Mouse (Mus musculus) thymus, postnatal 36 days (tissue): ENCODE measurements around the gene Olfr828.

Experiments used
- DNase-seq, 2 experiments: peaks; one replicate each; pipeline ENCODE4 v3.0.0; 2022; ENCODE audit warnings: mixed read lengths in 2 of 2

The Olfr828 gene

DNA sequence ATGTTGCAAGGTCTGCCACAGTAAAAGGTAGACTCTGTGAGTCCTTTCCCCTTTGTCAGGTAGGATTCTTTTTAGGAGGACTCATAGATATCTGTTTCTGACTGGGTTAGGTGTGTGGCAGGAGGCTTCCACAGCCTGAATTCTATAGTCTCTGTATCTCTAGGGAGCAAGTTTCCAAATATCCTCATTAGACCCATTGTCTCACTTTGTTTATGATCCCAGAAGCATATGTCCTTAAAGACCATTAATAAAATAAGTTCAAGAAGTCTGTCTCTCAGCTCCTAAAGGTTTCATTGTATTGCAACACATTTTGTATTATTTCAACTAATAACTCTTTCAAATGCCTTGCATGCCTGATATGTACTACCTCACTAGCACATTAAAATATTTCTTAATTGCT is at the start of gene Olfr828:
Olfr828 (minus strand) TSS at position 101 of the 400 bp plus-strand sequence.
- DNase-seq, result no peak

DNA sequence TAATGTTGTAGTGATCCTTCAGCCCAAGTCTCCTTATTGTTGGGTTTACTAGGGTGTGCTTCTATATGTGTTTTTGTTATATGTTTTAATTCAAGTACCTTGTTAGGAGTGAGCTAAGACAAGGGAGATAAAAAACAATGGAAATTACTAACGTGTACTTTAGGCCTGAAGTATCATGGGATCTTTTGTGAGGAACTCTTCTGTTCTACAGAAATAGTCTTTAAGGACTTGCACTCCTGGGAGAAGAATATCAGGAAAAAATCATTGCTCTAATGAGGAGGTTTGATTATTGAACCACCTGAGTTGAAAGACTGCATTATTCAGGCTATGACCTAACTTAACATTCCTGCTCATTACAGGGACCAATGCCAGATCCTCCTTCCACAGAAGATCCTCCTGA is 35.3 kb upstream of the Olfr828 start, which contains the start of gene Olfr829:
Olfr829 (plus strand) TSS at position 301 of the 400 bp plus-strand sequence.
- DNase-seq, result no peak

DNA sequence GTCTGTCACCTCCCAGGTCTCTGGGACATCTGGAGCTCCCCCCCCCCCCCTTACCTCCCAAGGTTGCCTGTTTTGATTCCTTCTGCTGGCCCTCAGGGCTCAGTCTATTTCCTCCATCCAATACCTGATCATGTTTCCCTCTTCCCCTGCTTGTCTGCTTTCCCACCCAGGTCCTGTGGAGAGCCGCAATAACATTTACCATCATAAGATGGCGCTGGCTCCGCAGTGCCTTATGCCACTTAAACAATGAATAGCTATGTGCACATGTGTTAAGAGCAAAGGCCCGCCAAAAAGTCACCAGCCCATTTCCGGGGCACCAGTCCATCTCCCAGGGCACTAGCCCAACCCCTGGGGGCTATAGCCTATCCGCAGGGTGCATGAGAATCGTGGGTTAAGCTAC is 34.0 kb downstream of the Olfr828 start:
- DNase-seq, result no peak

- DNase-seq, result no peak
Measured at GRCm38 (mm10) chr9:18779476-18779875, 39.9 kb downstream of the Olfr828 start.

DNA sequence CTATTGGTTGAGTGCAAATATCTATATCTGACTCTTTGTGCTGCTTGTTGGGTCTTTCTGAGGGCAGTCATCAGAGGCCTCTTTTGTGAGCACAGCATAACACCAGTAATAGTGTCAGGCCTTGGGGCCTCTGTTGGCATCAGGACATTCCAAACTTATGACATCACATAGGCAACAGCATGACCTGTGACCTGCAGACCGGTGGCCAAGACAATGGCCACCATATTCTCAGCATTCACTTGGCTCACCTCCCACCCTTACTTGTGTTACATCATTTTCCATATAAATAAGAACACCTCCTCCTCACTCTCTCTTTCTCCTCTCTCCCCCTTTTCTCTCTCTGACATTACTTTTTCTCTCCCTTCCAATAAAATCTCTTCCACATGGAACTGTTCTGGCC is 40.3 kb downstream of the Olfr828 start:
- DNase-seq, result no peak
